Mouse (Mus musculus) heart, adult 2 months (tissue): ENCODE results near the gene Kiz. TPM values are rescaled to one million over a fixed set of nuclear protein-coding genes. Genes with fewer than 3 reads are reported as not detected.
A peak's percentile ranks its signal among the peaks of the same experiment; 100 is the strongest.

ENCODE experiments used
- DNase-seq, 2 experiments: peaks; one replicate each; pipeline ENCODE4 v3.0.0; 2021
- H3K27ac ChIP-seq: fragments of 200-600 bp; 2 replicates; pipeline ENCODE4 v1.8.1; 2022
- H3K27me3 ChIP-seq: fragments of 200-500 bp; 2 replicates; pipeline ENCODE4 v1.6.1; 2012; ENCODE audit warnings: mild to moderate bottlenecking, low read length, inconsistent platforms, mixed read lengths; ENCODE audit not compliant: control insufficient read depth, insufficient read depth
- H3K36me3 ChIP-seq: fragments of 200-500 bp; 2 replicates; pipeline ENCODE4 v1.6.1; 2012; ENCODE audit warnings: low read length, inconsistent platforms; ENCODE audit not compliant: control insufficient read depth, insufficient read depth
- H3K4me1 ChIP-seq: fragments of 200-500 bp; 2 replicates; pipeline ENCODE4 v1.6.1; 2011; ENCODE audit warnings: low read length; ENCODE audit not compliant: control insufficient read depth, insufficient read depth
- H3K4me3 ChIP-seq: fragments of 200-600 bp; 2 replicates; pipeline ENCODE4 v1.8.1; 2022
- H3K79me2 ChIP-seq: fragments of 200-500 bp; replicated peaks from 2 replicates; pipeline ENCODE4 v1.6.1; 2012; ENCODE audit warnings: mild to moderate bottlenecking, inconsistent platforms, low read length, moderate library complexity, mixed read lengths; ENCODE audit not compliant: control insufficient read depth, insufficient read depth
- H3K9ac ChIP-seq: fragments of 200-500 bp; 2 replicates; pipeline ENCODE4 v1.6.1; 2012; ENCODE audit warnings: low read depth, mild to moderate bottlenecking, control low read depth, inconsistent platforms, low read length, mixed read lengths
- CTCF ChIP-seq: fragments of 200-600 bp; IDR thresholded peaks from 2 replicates; pipeline ENCODE4 v1.8.1; 2022; ENCODE audit warnings: antibody characterized with exemption, mild to moderate bottlenecking, moderate library complexity
- EP300 ChIP-seq: fragments of 200-500 bp; IDR thresholded peaks from 2 replicates; pipeline ENCODE4 v1.6.1; 2011; ENCODE audit warnings: low read depth, low read length, control low read depth; ENCODE audit not compliant: insufficient read depth
- POLR2A ChIP-seq: fragments of 200-500 bp; IDR thresholded peaks from 2 replicates; pipeline ENCODE4 v1.6.1; 2011; ENCODE audit warnings: mild to moderate bottlenecking, low read depth, low read length, control low read depth; ENCODE audit not compliant: insufficient read depth
- WGBS: fragments of 180-500 bp; shearing (Covaris S2); methylation state at CpG from one replicate; pipeline ENCODE4 v1.1.7; 2018; 5-methylcytosine and 5-hydroxymethylcytosine counted together
- intact Hi-C: fragments of 180-260 bp; cut with DNase I; formaldehyde crosslinking; loops from one replicate; pipeline ENCODE4 v1.15.1; 2025
- polyA plus RNA-seq: library from polyadenylated mRNA; depleted of rRNA; stranded (reverse); fragments of >200 nt; gene quantifications from 2 replicates; pipeline ENCODE4 v1.2.3, GENCODE M21; 2012
- total RNA-seq, 2 experiments: library from RNA; stranded (reverse); gene quantifications; 2 replicates each; pipeline ENCODE4 v1.2.3; 2021

Gene Kiz
- total and polyA plus RNA-seq, 3 experiments: 16.2 to 124 (median 97.9) TPM

GRCm38 (mm10) chr2:146958951-146959821 is 103.5 kb downstream of the Kiz start:
- no peak overlapping the region for H3K9ac ChIP-seq
- H3K4me3 ChIP-seq: no peak overlapping the region
- no peaks in the 10 kb centered on the region for H3K36me3 ChIP-seq
- DNase-seq: peak; percentile 71 to 88
- no peaks in the 10 kb centered on the region for H3K27me3 ChIP-seq
- intact Hi-C loops: loop anchor here (1.0 to 5.0 kb wide), 4 partner anchors 102 to 327 kb away; partner anchors contain the start of gene Kiz
- 8% methylated on average over 21 of the region's 21 CpGs for WGBS
- H3K27ac ChIP-seq: no peak overlapping the region
- H3K79me2 ChIP-seq: no peaks in the 10 kb centered on the region
- TF ChIP-seq EP300 (no peak), CTCF (peak; percentile 80), POLR2A (no peak)
- 0 out of 2 replicates have a peak, but pooled peaks cover 1% of the 10 kb centered on the region for H3K4me1 ChIP-seq

GRCm38 (mm10) chr2:146975024-146975423 is 119.4 kb downstream of the Kiz start:
- H3K27ac ChIP-seq: no peak overlapping the region
- WGBS: 77% methylated on average over 3 of the region's 3 CpGs
- intact Hi-C loops: no loop called here
- TF ChIP-seq CTCF (no peak), POLR2A (no peak), EP300 (no peak)
- no peak overlapping the region for H3K4me3 ChIP-seq
- H3K9ac ChIP-seq: no peak overlapping the region
- H3K36me3 ChIP-seq: no peaks in the 10 kb centered on the region
- H3K4me1 ChIP-seq: no peaks in the 10 kb centered on the region
- no peaks in the 10 kb centered on the region for H3K27me3 ChIP-seq
- no peak for DNase-seq
- H3K79me2 ChIP-seq: no peaks in the 10 kb centered on the region

- WGBS: 70% methylated on average over 3 of the region's 3 CpGs
- no peak for DNase-seq
- no peak overlapping the region for H3K4me3 ChIP-seq
- H3K27ac ChIP-seq: no peak overlapping the region
- H3K79me2 ChIP-seq: no peaks in the 10 kb centered on the region
- H3K4me1 ChIP-seq: no peaks in the 10 kb centered on the region
- intact Hi-C loops: no loop called here
- TF ChIP-seq POLR2A (no peak), CTCF (no peak), EP300 (no peak)
- H3K9ac ChIP-seq: no peak overlapping the region
- H3K36me3 ChIP-seq: no peaks in the 10 kb centered on the region
- H3K27me3 ChIP-seq: no peaks in the 10 kb centered on the region
Measured at GRCm38 (mm10) chr2:146975453-146976028, 119.9 kb downstream of the Kiz start.

GRCm38 (mm10) chr2:146982786-146983185 is 127.1 kb downstream of the Kiz start:
- no peak overlapping the region for H3K27ac ChIP-seq
- no peaks in the 10 kb centered on the region for H3K4me1 ChIP-seq
- no peak overlapping the region for H3K9ac ChIP-seq
- 86% methylated on average over 2 of the region's 2 CpGs for WGBS
- TF ChIP-seq EP300: no peak
- no peak for TF ChIP-seq POLR2A
- no peak for TF ChIP-seq CTCF
- H3K4me3 ChIP-seq: no peak overlapping the region
- H3K27me3 ChIP-seq: no peaks in the 10 kb centered on the region
- H3K36me3 ChIP-seq: no peaks in the 10 kb centered on the region
- no peak for DNase-seq
- intact Hi-C loops: no loop called here
- no peaks in the 10 kb centered on the region for H3K79me2 ChIP-seq

- Histone ChIP-seq H3K27me3 (no peaks in the 10 kb centered on the region), H3K36me3 (no peaks in the 10 kb centered on the region), H3K27ac (no peak overlapping the region), H3K4me1 (no peaks in the 10 kb centered on the region), H3K79me2 (no peaks in the 10 kb centered on the region), H3K9ac (no peak overlapping the region), H3K4me3 (no peak overlapping the region)
- WGBS: 95% methylated on average over 2 of the region's 2 CpGs
- no peak for DNase-seq
- intact Hi-C loops: no loop called here
- TF ChIP-seq EP300: no peak
- TF ChIP-seq POLR2A: no peak
- TF ChIP-seq CTCF: no peak
Measured at GRCm38 (mm10) chr2:146984831-146985230, 129.2 kb downstream of the Kiz start.

- no peaks in the 10 kb centered on the region for H3K4me1 ChIP-seq
- no peaks in the 10 kb centered on the region for H3K36me3 ChIP-seq
- DNase-seq: no peak
- no peaks in the 10 kb centered on the region for H3K27me3 ChIP-seq
- no peak overlapping the region for H3K4me3 ChIP-seq
- TF ChIP-seq POLR2A: no peak
- no peak for TF ChIP-seq EP300
- TF ChIP-seq CTCF: no peak
- no peak overlapping the region for H3K9ac ChIP-seq
- no peaks in the 10 kb centered on the region for H3K79me2 ChIP-seq
- H3K27ac ChIP-seq: no peak overlapping the region
- WGBS: 25% methylated on average over 1 of the region's 1 CpGs
- intact Hi-C loops: no loop called here
Measured at GRCm38 (mm10) chr2:146985807-146986206, 130.1 kb downstream of the Kiz start.
